Mouse (Mus musculus) frontal cortex, adult 2 months (tissue): Measurements from ENCODE around the gene Csrnp2. TPM values are rescaled to one million over a fixed set of nuclear protein-coding genes. Genes with fewer than 3 reads are reported as not detected.
"Not testable (repeated sequence)": the region's sequence is repeated elsewhere in the genome, so short reads cannot be mapped to it uniquely, and the experiment has no call there.

Experiments used
- DNase-seq, 2 experiments: peaks; one replicate each; pipeline ENCODE4 v3.0.0; 2022; ENCODE audit warnings: low spot score in 1 of 2; ENCODE audit errors: extremely low spot score in 1 of 2
- polyA plus RNA-seq: library from polyadenylated mRNA; depleted of rRNA; stranded (reverse); fragments of >200 nt; gene quantifications from 2 replicates; pipeline ENCODE4 v1.2.3, GENCODE M21; 2012; rRNA removed

Gene Csrnp2
- 23.9 and 24.1 TPM in 2 replicates for polyA plus RNA-seq

- peak; percentile 81 to 95 for DNase-seq
Observed at GRCm38 (mm10) chr15:100495102-100495501, at the start of gene Csrnp2. Csrnp2 (minus strand) TSS chr15:100495488.

- not testable (repeated sequence) for DNase-seq
Observed at GRCm38 (mm10) chr15:100543651-100544030, 48.4 kb upstream of the Csrnp2 start.

DNA sequence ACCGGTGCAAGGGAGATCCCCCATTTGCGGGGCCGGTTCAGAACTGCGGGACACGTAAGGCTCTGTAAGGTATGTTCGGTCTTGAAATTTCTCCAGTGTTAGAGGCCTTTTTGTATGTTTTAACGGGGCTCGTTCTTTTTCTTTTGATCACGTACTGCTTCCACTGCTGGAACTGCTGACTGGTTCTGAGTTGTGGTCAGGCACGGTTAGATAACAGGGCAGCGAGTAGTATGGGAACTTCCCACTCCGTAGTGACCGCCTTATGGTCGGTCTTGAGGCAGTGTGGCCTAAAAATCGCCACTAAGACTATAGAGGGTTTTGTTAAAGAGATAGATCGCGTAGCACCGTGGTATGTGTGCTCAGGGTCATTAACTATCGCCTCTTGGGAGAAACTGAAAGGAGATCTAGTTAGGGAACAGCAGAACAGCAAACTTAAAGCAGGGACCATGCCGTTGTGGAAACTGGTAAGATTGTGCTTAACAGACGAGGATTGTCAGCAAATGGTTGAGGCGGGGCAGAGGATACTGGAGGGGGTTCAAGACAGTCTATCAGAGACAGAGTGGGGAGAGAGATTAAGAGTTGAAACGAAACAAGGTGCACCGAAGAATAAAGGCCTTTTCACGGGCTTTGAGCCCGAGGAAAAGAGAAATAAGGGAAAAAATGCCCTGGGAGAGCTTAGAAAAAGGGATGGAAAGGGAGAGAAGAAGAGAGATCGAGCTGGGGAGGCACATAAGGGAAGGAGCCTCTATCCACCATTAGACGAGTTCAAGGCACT lies 47.8 kb upstream of the Csrnp2 start:
- DNase-seq = not testable (repeated sequence)

- no peak for DNase-seq
Observed at GRCm38 (mm10) chr15:100541426-100541825, 46.1 kb upstream of the Csrnp2 start.

DNA sequence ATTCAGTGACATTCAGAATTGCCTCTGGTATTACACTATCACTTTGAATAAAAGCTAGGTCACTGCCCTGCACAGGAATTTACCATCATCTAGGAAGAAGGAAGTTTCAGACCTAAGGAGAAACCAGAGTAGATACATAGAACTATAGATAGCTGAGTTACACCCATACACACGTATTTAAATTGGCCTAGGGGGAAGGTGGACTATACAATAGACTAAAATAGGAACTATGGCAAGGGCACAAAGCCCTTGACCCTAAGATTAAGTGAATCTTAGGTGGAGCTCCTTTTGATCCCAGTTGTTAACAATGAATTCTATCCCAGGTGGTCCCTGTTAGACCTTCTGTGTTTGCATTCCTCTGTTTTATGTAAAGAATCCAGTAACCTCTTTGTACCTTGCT lies 45.7 kb upstream of the Csrnp2 start:
- DNase-seq = not testable (repeated sequence)

DNA sequence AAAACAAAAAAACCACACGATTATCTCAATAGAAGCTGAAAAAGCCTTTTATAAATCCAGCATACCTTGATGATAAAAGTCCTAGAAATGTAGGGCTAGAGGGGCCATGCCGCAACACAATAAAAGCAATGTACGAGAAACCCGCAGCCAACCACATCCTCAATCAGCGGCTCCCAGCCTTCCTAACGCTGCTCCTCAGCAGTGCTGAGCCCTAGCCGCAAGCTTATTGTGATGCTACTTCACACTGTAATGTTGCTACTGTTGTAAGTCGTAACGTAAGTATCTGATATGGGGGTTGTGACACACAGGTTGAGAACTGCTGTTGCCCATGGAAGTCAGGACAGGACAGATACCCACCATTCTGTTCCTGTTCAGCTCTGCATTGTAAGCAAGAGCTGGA lies 44.1 kb upstream of the Csrnp2 start:
- no peak for DNase-seq

DNA sequence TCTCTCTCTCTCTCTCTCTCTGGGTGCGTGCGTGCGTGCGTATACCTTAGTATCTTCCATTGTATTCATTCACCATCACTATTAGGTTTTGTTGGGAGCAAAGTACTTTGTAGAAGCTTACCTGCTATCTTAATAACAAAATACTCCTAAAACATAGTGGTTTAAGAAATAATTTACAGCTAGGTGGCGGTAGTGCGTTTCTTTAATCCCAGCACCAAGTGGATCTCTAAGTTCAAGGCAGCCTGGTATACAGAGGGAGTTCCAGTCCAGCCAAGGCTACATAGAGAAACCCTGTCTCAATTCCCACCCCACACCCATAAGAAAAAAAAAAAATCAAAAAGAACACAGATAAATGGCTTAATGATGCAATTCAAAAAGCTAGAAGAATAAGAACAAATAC lies 42.6 kb upstream of the Csrnp2 start:
- peak in 1 of 2 experiments; percentile 55 for DNase-seq

GRCm38 (mm10) chr15:100527900-100528299 lies 32.6 kb upstream of the Csrnp2 start:
- no peak for DNase-seq

DNA sequence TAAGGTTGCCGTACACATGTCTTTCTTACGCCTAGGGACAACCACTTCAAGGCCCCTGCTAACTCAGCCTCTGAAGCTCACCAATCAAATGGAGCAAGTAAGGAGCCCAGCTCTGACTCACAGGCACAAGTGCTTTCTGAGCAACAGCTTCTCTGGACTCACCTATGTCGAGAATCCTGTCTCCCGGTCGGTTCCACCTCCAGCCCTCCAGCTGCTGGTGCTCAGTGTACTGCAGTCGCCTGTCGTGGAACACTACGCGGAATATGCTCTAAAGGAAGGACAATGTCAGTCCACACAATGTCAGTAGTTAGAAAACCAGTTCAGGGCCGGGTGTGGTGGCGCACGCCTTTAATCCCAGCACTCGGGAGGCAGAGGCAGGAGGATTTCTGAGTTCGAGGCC lies 30.1 kb upstream of the Csrnp2 start:
- no peak for DNase-seq

DNA sequence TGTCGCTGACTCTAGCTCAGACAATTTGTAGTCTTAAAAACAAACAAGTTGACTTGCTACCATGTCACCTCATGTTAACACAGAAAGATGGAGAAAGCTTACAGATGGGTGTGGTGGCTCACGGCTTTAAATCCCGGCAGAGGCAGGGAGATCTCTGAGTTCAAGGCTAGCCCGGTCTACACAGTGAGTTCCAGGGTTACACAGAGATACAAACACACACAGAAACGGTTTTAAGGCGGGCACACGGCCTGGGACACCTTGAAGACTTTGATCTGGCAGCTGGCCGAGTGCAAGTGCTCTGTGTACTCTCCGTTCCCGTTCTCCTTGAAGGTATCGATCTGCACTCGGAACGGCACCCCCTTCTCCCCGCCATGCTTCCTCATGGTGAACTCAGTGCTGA lies 25.0 kb upstream of the Csrnp2 start:
- no peak for DNase-seq

DNA sequence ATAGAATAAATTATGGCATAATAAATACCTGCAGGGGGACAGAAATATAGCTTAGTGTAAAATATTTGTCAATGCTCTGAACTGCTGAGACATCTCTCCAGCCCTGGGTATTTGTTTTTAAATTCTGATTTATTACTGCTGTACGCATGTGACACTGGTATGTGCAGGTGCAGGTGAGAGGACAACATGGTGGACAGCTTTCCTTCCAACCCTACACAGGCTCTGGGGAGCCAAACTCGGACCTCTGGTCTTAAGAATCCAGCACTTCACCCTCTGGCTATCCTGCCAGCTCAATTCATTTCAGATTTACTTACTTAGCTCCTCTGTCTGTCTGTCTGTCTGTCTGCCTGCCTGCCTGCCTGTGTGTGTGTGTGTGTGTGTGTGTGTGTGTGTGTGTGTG lies 19.8 kb upstream of the Csrnp2 start:
- no peak for DNase-seq

- no peak for DNase-seq
Observed at GRCm38 (mm10) chr15:100513387-100513786, 18.1 kb upstream of the Csrnp2 start.

GRCm38 (mm10) chr15:100510072-100510471 lies 14.8 kb upstream of the Csrnp2 start:
- no peak for DNase-seq

DNA sequence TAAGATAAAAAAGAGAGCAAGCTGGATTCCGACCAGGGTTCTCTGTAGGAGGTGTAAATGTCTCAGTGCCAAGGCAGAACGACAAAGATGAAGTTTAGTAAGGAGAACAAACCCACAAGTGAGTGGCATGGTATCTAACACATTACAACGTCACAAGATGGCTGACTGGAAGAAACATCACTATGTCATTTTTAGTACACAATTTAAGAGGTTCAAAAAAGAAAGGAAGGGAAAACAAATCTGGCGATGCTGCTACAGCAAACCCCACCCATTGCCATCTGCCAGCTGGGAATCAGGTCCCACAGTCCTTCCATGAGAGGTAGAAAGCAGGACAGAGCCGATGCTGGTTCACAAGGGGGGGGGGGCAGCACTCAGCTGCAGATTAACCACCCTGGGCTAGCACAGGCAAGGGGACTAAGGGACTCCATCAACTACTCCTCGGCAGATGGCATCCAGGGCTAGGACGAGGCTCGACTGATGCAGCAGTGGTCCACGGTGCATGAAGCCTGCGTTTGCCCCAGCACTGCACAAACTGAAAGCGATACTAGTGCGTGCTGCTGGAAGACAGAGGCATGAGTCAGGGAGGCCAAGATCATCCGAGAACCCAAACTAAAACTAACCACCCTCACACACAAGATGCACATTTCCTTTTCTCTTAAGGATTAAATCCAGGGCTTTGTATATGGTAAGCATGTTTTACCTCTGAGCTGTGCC lies 13.3 kb upstream of the Csrnp2 start:
- no peak for DNase-seq

DNA sequence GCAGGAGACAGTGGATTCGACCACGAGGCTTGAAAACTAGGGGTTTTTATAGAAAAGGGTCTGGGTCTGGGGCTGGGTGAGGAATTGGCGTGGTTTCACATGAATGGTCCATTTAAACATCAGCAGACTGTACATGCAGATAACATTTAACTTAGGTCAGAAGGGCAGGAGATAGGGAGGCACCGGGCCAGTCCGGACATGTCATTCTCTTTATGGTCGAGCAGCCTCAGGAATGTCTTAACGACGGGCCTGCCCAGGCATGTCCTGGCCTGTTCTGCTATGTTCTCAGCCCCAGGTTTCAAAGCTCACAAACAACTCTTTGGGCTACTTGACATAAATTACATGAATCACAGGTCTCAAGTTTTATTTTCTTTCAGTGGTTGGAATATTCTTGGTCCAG lies 4.2 kb upstream of the Csrnp2 start:
- not testable (repeated sequence) for DNase-seq

- peak in 1 of 2 experiments; percentile 51 for DNase-seq
Observed at GRCm38 (mm10) chr15:100494647-100495046, 641 bp downstream of the Csrnp2 start.

GRCm38 (mm10) chr15:100491966-100492365 lies 3.3 kb downstream of the Csrnp2 start:
- no peak for DNase-seq

DNA sequence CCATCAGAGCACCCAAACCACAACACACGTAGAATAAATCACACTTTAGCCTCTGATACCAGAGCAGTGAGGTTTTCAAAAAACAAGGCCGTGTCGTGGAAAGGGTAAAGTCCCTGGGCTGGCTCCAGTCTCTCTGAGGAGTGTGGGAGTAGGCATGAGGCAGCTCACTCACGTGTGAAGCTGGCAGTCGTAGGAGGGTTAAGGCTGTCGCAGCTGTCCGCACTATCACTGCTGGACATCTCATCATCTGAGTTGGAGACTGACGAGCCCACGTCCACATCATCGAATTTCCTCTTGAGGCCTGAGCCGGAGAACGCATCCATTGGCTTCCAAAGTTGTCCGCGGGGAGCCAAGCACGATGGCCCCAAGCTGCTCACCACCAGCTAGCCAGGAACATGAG lies 6.0 kb downstream of the Csrnp2 start:
- DNase-seq = peak in 1 of 2 experiments; percentile 55

- DNase-seq = not testable (repeated sequence)
Observed at GRCm38 (mm10) chr15:100488297-100488696, 7.0 kb downstream of the Csrnp2 start.

GRCm38 (mm10) chr15:100487050-100487449 lies 8.2 kb downstream of the Csrnp2 start:
- no peak for DNase-seq

- DNase-seq = no peak
Observed at GRCm38 (mm10) chr15:100486450-100486849, 8.8 kb downstream of the Csrnp2 start.

GRCm38 (mm10) chr15:100485576-100485975 lies 9.7 kb downstream of the Csrnp2 start:
- no peak for DNase-seq
